Mouse (Mus musculus) myocyte (in vitro differentiated cells): ENCODE measurements around the gene Asap2. TPM values are rescaled to one million over a fixed set of nuclear protein-coding genes. Genes with fewer than 3 reads are reported as not detected.

Experiments used
- H3K27me3 ChIP-seq: one replicate; pipeline ENCODE4 v1.6.1; 2011; ENCODE audit not compliant: control insufficient read depth, insufficient read depth, insufficient read length
- H3K36me3 ChIP-seq: one replicate; pipeline ENCODE4 v1.6.1; 2011; ENCODE audit not compliant: control insufficient read depth, insufficient read depth
- H3K4me2 ChIP-seq: one replicate; pipeline ENCODE4 v1.6.1; 2011; ENCODE audit warnings: low read depth, control low read depth
- H3K4me3 ChIP-seq: one replicate; pipeline ENCODE4 v1.5.1; 2011; ENCODE audit warnings: mild to moderate bottlenecking, control low read depth, moderate library complexity
- H3K79me2 ChIP-seq: one replicate; pipeline ENCODE4 v1.6.1; 2011; ENCODE audit not compliant: control insufficient read depth, insufficient read depth
- H3ac ChIP-seq: one replicate; pipeline ENCODE4 v1.6.1; 2011; ENCODE audit not compliant: control insufficient read depth, insufficient read length
- CEBPB ChIP-seq: IDR thresholded peaks from 2 replicates; pipeline ENCODE4 v1.6.1; 2011; ENCODE audit warnings: mild to moderate bottlenecking, moderate library complexity; ENCODE audit not compliant: poor library complexity, insufficient read depth, severe bottlenecking
- E2F4 ChIP-seq: IDR thresholded peaks from one replicate; pipeline ENCODE4 v1.6.1; 2011; ENCODE audit warnings: mild to moderate bottlenecking, control low read depth, moderate library complexity; ENCODE audit not compliant: insufficient read depth
- MAX ChIP-seq: IDR thresholded peaks from one replicate; pipeline ENCODE4 v1.6.1; 2011; ENCODE audit warnings: low read depth, mild to moderate bottlenecking, control low read depth
- MYOD1 ChIP-seq, 3 experiments: IDR thresholded peaks; one replicate each; pipeline ENCODE4 v1.6.1; 2011; ENCODE audit warnings: control low read depth in 2 of 3, low read depth in 2 of 3, mild to moderate bottlenecking in 2 of 3, moderate library complexity in 1 of 3; ENCODE audit not compliant: insufficient read length in 2 of 3, control insufficient read depth in 1 of 3
- MYOG ChIP-seq, 3 experiments: IDR thresholded peaks; one replicate each; pipeline ENCODE4 v1.6.1; 2011; ENCODE audit warnings: control low read depth in 2 of 3, low read depth in 2 of 3, mild to moderate bottlenecking in 2 of 3; ENCODE audit not compliant: insufficient read length in 2 of 3, control insufficient read depth in 1 of 3, insufficient read depth in 1 of 3
- POLR2A ChIP-seq: IDR thresholded peaks from one replicate; pipeline ENCODE4 v1.6.1; 2011; ENCODE audit warnings: low read depth, mild to moderate bottlenecking, control low read depth, moderate library complexity; ENCODE audit not compliant: insufficient read length
- POLR2AphosphoS2 ChIP-seq: IDR thresholded peaks from one replicate; pipeline ENCODE4 v1.6.1; 2011; ENCODE audit warnings: low read depth, control low read depth; ENCODE audit not compliant: insufficient read length
- REST ChIP-seq: IDR thresholded peaks from one replicate; pipeline ENCODE4 v1.6.1; 2011; ENCODE audit warnings: mild to moderate bottlenecking, control low read depth, moderate library complexity; ENCODE audit not compliant: insufficient read depth, insufficient read length
- SRF ChIP-seq: IDR thresholded peaks from one replicate; pipeline ENCODE4 v1.6.1; 2011; ENCODE audit warnings: low read depth; ENCODE audit not compliant: control insufficient read depth, insufficient read length
- TCF12 ChIP-seq: IDR thresholded peaks from one replicate; pipeline ENCODE4 v1.6.1; 2011; ENCODE audit warnings: mild to moderate bottlenecking, control low read depth; ENCODE audit not compliant: poor library complexity, insufficient read depth, severe bottlenecking
- TCF3 ChIP-seq: IDR thresholded peaks from one replicate; pipeline ENCODE4 v1.6.1; 2011; ENCODE audit warnings: low read depth, control low read depth; ENCODE audit not compliant: insufficient read length
- USF1 ChIP-seq: IDR thresholded peaks from one replicate; pipeline ENCODE4 v1.6.1; 2011; ENCODE audit warnings: low read depth, mild to moderate bottlenecking, control low read depth, moderate library complexity
- polyA plus RNA-seq: library from polyadenylated mRNA; unstranded; fragments of >200 nt; fragmentation: generic; extraction: Trizol; gene quantifications from one replicate; pipeline ENCODE4 v1.2.1, GENCODE M21; 2012; ENCODE audit warnings: missing spikeins

Gene Asap2
- polyA plus RNA-seq, 1 experiment, result 3.2 TPM

GRCm38 (mm10) chr12:21180091-21180490 is 189.8 kb downstream of the Asap2 start:
- no peak for TF ChIP-seq USF1
- no peak for TF ChIP-seq TCF12
- TF ChIP-seq MAX, result no peak
- no peak for TF ChIP-seq MYOG (IDR thresholded peaks at IDR 0.05; ENCODE audit: control insufficient read depth in 1 of 3, insufficient read depth in 1 of 3, insufficient read length in 2 of 3, low read depth in 2 of 3)
- no peak for TF ChIP-seq E2F4
- TF ChIP-seq CEBPB, result no peak
- TF ChIP-seq POLR2AphosphoS2, result no peak
- TF ChIP-seq REST, result no peak
- no peak for TF ChIP-seq MYOD1 (IDR thresholded peaks at IDR 0.05; ENCODE audit: control insufficient read depth in 1 of 3, insufficient read length in 2 of 3, low read depth in 2 of 3)
- TF ChIP-seq POLR2A, result no peak

GRCm38 (mm10) chr12:21182786-21183185 is 192.5 kb downstream of the Asap2 start:
- Histone ChIP-seq H3K27me3 (no peaks in the 10 kb centered on the region), H3ac (no peak overlapping the region), H3K4me2 (no peak overlapping the region), H3K79me2 (no peaks in the 10 kb centered on the region), H3K36me3 (no peaks in the 10 kb centered on the region), H3K4me3 (no peak overlapping the region)
- no peak for TF ChIP-seq MYOG (IDR thresholded peaks at IDR 0.05; ENCODE audit: control insufficient read depth in 1 of 3, insufficient read depth in 1 of 3, insufficient read length in 2 of 3, low read depth in 2 of 3)
- TF ChIP-seq E2F4, result no peak
- no peak for TF ChIP-seq MAX
- TF ChIP-seq TCF3, result no peak
- TF ChIP-seq USF1, result no peak
- TF ChIP-seq POLR2AphosphoS2, result no peak
- TF ChIP-seq SRF, result no peak
- TF ChIP-seq REST, result no peak
- no peak for TF ChIP-seq MYOD1 (IDR thresholded peaks at IDR 0.05; ENCODE audit: control insufficient read depth in 1 of 3, insufficient read length in 2 of 3, low read depth in 2 of 3)

More at GRCm38 (mm10) chr12:21180091-21180490, 189.8 kb downstream of the Asap2 start:
- H3K27me3 ChIP-seq, result no peaks in the 10 kb centered on the region
- H3K36me3 ChIP-seq, result no peaks in the 10 kb centered on the region
- no peak overlapping the region for H3K4me3 ChIP-seq
- H3K79me2 ChIP-seq, result no peaks in the 10 kb centered on the region
- H3ac ChIP-seq, result no peak overlapping the region
- H3K4me2 ChIP-seq, result no peak overlapping the region

- TF ChIP-seq SRF (no peak), MYOD1 (IDR thresholded peaks at IDR 0.05; ENCODE audit: control insufficient read depth in 1 of 3, insufficient read length in 2 of 3, low read depth in 2 of 3) (no peak), MYOG (IDR thresholded peaks at IDR 0.05; ENCODE audit: control insufficient read depth in 1 of 3, insufficient read depth in 1 of 3, insufficient read length in 2 of 3, low read depth in 2 of 3) (no peak), USF1 (no peak), REST (no peak), TCF3 (no peak), E2F4 (no peak), MAX (no peak), TCF12 (no peak), CEBPB (no peak)
- Histone ChIP-seq H3ac (no peak overlapping the region), H3K79me2 (no peaks in the 10 kb centered on the region), H3K4me2 (no peak overlapping the region), H3K4me3 (no peak overlapping the region), H3K27me3 (no peaks in the 10 kb centered on the region), H3K36me3 (no peaks in the 10 kb centered on the region)
Measured at GRCm38 (mm10) chr12:21183321-21183720, 193.1 kb downstream of the Asap2 start.

- TF ChIP-seq E2F4 (no peak), REST (no peak), SRF (no peak), TCF3 (no peak)
- no peaks in the 10 kb centered on the region for H3K36me3 ChIP-seq
- no peak overlapping the region for H3ac ChIP-seq
- no peaks in the 10 kb centered on the region for H3K79me2 ChIP-seq
- no peaks in the 10 kb centered on the region for H3K27me3 ChIP-seq
- H3K4me3 ChIP-seq, result no peak overlapping the region
- no peak overlapping the region for H3K4me2 ChIP-seq
Measured at GRCm38 (mm10) chr12:21186145-21186544, 195.9 kb downstream of the Asap2 start.

GRCm38 (mm10) chr12:21188880-21189279 is 198.6 kb downstream of the Asap2 start:
- H3K4me3 ChIP-seq, result no peak overlapping the region
- TF ChIP-seq TCF12 (no peak), USF1 (no peak), REST (no peak), MYOD1 (IDR thresholded peaks at IDR 0.05; ENCODE audit: control insufficient read depth in 1 of 3, insufficient read length in 2 of 3, low read depth in 2 of 3) (no peak)
- no peak overlapping the region for H3K4me2 ChIP-seq

More at GRCm38 (mm10) chr12:21188880-21189279, 198.6 kb downstream of the Asap2 start:
- no peaks in the 10 kb centered on the region for H3K79me2 ChIP-seq
- H3ac ChIP-seq, result no peak overlapping the region
- no peaks in the 10 kb centered on the region for H3K27me3 ChIP-seq
- no peaks in the 10 kb centered on the region for H3K36me3 ChIP-seq
